Mouse (Mus musculus): Measurements from ENCODE around the gene Col17a1.

Col17a1 gene

GRCm38 (mm10) chr19:47691994-47692393 lies at the start of gene Col17a1:
Gene Col17a1, minus strand, starts transcription at chr19:47692094.
- DNase-seq (ENCODE audit: low spot score in 2 of 2): no peak

- DNase-seq (ENCODE audit: low spot score in 2 of 2): peak in 1 of 2 experiments; percentile 33
Measured at GRCm38 (mm10) chr19:47731931-47732330, 40.0 kb upstream of the Col17a1 start.

GRCm38 (mm10) chr19:47731071-47731881 lies 39.4 kb upstream of the Col17a1 start, which contains the start of gene Sfr1:
Gene Sfr1, plus strand, starts transcription at chr19:47731682.
- peak; percentile 95 to 98 for DNase-seq (ENCODE audit: low spot score in 2 of 2)

GRCm38 (mm10) chr19:47730691-47731070 lies 38.8 kb upstream of the Col17a1 start:
- DNase-seq (ENCODE audit: low spot score in 2 of 2): peak in 1 of 2 experiments; percentile 66

- no peak for DNase-seq (ENCODE audit: low spot score in 2 of 2)
Measured at GRCm38 (mm10) chr19:47725643-47726140, 33.8 kb upstream of the Col17a1 start.

- DNase-seq (ENCODE audit: low spot score in 2 of 2): no peak
Measured at GRCm38 (mm10) chr19:47724903-47725302, 33.0 kb upstream of the Col17a1 start.

- DNase-seq (ENCODE audit: low spot score in 2 of 2): no peak
Measured at GRCm38 (mm10) chr19:47722471-47722870, 30.6 kb upstream of the Col17a1 start.

GRCm38 (mm10) chr19:47719147-47719546 lies 27.3 kb upstream of the Col17a1 start:
- DNase-seq (ENCODE audit: low spot score in 2 of 2): no peak

- no peak for DNase-seq (ENCODE audit: low spot score in 2 of 2)
Measured at GRCm38 (mm10) chr19:47716144-47716543, 24.2 kb upstream of the Col17a1 start.

- no peak for DNase-seq (ENCODE audit: low spot score in 2 of 2)
Measured at GRCm38 (mm10) chr19:47713457-47713856, 21.6 kb upstream of the Col17a1 start.

GRCm38 (mm10) chr19:47710376-47710775 lies 18.5 kb upstream of the Col17a1 start:
- no peak for DNase-seq (ENCODE audit: low spot score in 2 of 2)

GRCm38 (mm10) chr19:47705772-47706309 lies 13.9 kb upstream of the Col17a1 start:
- DNase-seq (ENCODE audit: low spot score in 2 of 2): no peak

- no peak for DNase-seq (ENCODE audit: low spot score in 2 of 2)
Measured at GRCm38 (mm10) chr19:47705080-47705771, 13.3 kb upstream of the Col17a1 start.

- DNase-seq (ENCODE audit: low spot score in 2 of 2): no peak
Measured at GRCm38 (mm10) chr19:47700509-47700908, 8.6 kb upstream of the Col17a1 start.

- DNase-seq (ENCODE audit: low spot score in 2 of 2): peak in 1 of 2 experiments; percentile 48
Measured at GRCm38 (mm10) chr19:47699743-47700142, 7.8 kb upstream of the Col17a1 start.

- DNase-seq (ENCODE audit: low spot score in 2 of 2): no peak
Measured at GRCm38 (mm10) chr19:47698266-47698665, 6.4 kb upstream of the Col17a1 start.

- DNase-seq (ENCODE audit: low spot score in 2 of 2): no peak
Measured at GRCm38 (mm10) chr19:47697067-47697466, 5.2 kb upstream of the Col17a1 start.

- no peak for DNase-seq (ENCODE audit: low spot score in 2 of 2)
Measured at GRCm38 (mm10) chr19:47696411-47696810, 4.5 kb upstream of the Col17a1 start.

- no peak for DNase-seq (ENCODE audit: low spot score in 2 of 2)
Measured at GRCm38 (mm10) chr19:47695725-47696124, 3.8 kb upstream of the Col17a1 start.

GRCm38 (mm10) chr19:47689592-47689991 lies 2.3 kb downstream of the Col17a1 start:
- no peak for DNase-seq (ENCODE audit: low spot score in 2 of 2)

GRCm38 (mm10) chr19:47678675-47679074 lies 13.2 kb downstream of the Col17a1 start:
- no peak for DNase-seq (ENCODE audit: low spot score in 2 of 2)

- no peak for DNase-seq (ENCODE audit: low spot score in 2 of 2)
Measured at GRCm38 (mm10) chr19:47674419-47674818, 17.5 kb downstream of the Col17a1 start.

Data from urinary bladder, adult 18-20 months (tissue).